Mouse (Mus musculus): ENCODE measurements around the gene Ttc24. TPM values are rescaled to one million over a fixed set of nuclear protein-coding genes. Genes with fewer than 3 reads are reported as not detected.

The Ttc24 gene
- polyA plus RNA-seq, 1 experiment from 2014 or later = not detected

GRCm38 (mm10) chr3:88100251-88100650 lies 22.1 kb upstream of the Ttc24 start:
- Histone ChIP-seq H3K9ac (no peak overlapping the region), H3K27me3 (no peaks in the 10 kb centered on the region), H3K27ac (replicated peaks) (no peak overlapping the region), H3K4me1 (replicated peaks) (no peaks in the 10 kb centered on the region), H3K36me3 (no peaks in the 10 kb centered on the region), H3K4me3 (no peak overlapping the region), H3K9me3 (no peaks in the 10 kb centered on the region), H3K4me2 (no peak overlapping the region)
- WGBS = 75% methylated on average over 3 of the region's 3 CpGs
- ATAC-seq (ENCODE audit: low FRiP score, low read depth) = no peak

GRCm38 (mm10) chr3:88097666-88098065 lies 19.6 kb upstream of the Ttc24 start:
- no peaks in the 10 kb centered on the region for H3K9me3 ChIP-seq
- no peak overlapping the region for H3K27ac ChIP-seq (replicated peaks)
- H3K27me3 ChIP-seq = no peaks in the 10 kb centered on the region
- ATAC-seq (ENCODE audit: low FRiP score, low read depth) = no peak
- no peak overlapping the region for H3K4me2 ChIP-seq
- WGBS = 84% methylated on average over 6 of the region's 6 CpGs
- no peak overlapping the region for H3K4me3 ChIP-seq
- no peaks in the 10 kb centered on the region for H3K4me1 ChIP-seq (replicated peaks)
- no peak overlapping the region for H3K9ac ChIP-seq
- no peaks in the 10 kb centered on the region for H3K36me3 ChIP-seq

GRCm38 (mm10) chr3:88094126-88094525 lies 16.0 kb upstream of the Ttc24 start:
- no peaks in the 10 kb centered on the region for H3K4me1 ChIP-seq (replicated peaks)
- no peaks in the 10 kb centered on the region for H3K36me3 ChIP-seq
- H3K27me3 ChIP-seq = no peaks in the 10 kb centered on the region
- H3K9ac ChIP-seq = no peak overlapping the region
- 70% methylated on average over 5 of the region's 5 CpGs for WGBS
- no peak for ATAC-seq (ENCODE audit: low FRiP score, low read depth)
- no peak overlapping the region for H3K4me2 ChIP-seq
- H3K9me3 ChIP-seq = no peaks in the 10 kb centered on the region
- no peak overlapping the region for H3K4me3 ChIP-seq
- 0 out of 2 replicates have a peak overlapping the region, but pooled peaks have one; percentile 20 for H3K27ac ChIP-seq (replicated peaks)

GRCm38 (mm10) chr3:88090616-88091015 lies 12.5 kb upstream of the Ttc24 start:
- no peak for ATAC-seq (ENCODE audit: low FRiP score, low read depth)

GRCm38 (mm10) chr3:88090106-88090505 lies 12.0 kb upstream of the Ttc24 start:
- WGBS = 91% methylated on average over 7 of the region's 7 CpGs
- H3K27ac ChIP-seq (replicated peaks) = no peak overlapping the region
- H3K4me3 ChIP-seq = no peak overlapping the region
- no peak for ATAC-seq (ENCODE audit: low FRiP score, low read depth)
- H3K9ac ChIP-seq = no peak overlapping the region
- H3K4me2 ChIP-seq = no peak overlapping the region
- no peaks in the 10 kb centered on the region for H3K4me1 ChIP-seq (replicated peaks)
- H3K36me3 ChIP-seq = no peaks in the 10 kb centered on the region
- no peaks in the 10 kb centered on the region for H3K27me3 ChIP-seq
- no peaks in the 10 kb centered on the region for H3K9me3 ChIP-seq

More at GRCm38 (mm10) chr3:88090616-88091015, 12.5 kb upstream of the Ttc24 start:
- Histone ChIP-seq H3K27ac (replicated peaks) (no peak overlapping the region), H3K36me3 (no peaks in the 10 kb centered on the region), H3K4me1 (replicated peaks) (no peaks in the 10 kb centered on the region), H3K9me3 (no peaks in the 10 kb centered on the region), H3K4me3 (no peak overlapping the region), H3K27me3 (no peaks in the 10 kb centered on the region), H3K4me2 (no peak overlapping the region), H3K9ac (no peak overlapping the region)
- WGBS = 96% methylated on average over 6 of the region's 6 CpGs

- Histone ChIP-seq H3K4me1 (replicated peaks) (0 out of 2 replicates have a peak, but pooled peaks cover 2% of the 10 kb centered on the region), H3K36me3 (no peaks in the 10 kb centered on the region), H3K9me3 (no peaks in the 10 kb centered on the region), H3K4me2 (no peak overlapping the region), H3K9ac (no peak overlapping the region), H3K27me3 (no peaks in the 10 kb centered on the region), H3K27ac (replicated peaks) (no peak overlapping the region), H3K4me3 (no peak overlapping the region)
- 86% methylated on average over 1 of the region's 1 CpGs for WGBS
- no peak for ATAC-seq (ENCODE audit: low FRiP score, low read depth)
Measured at GRCm38 (mm10) chr3:88087688-88088087, 9.6 kb upstream of the Ttc24 start.

- no peaks in the 10 kb centered on the region for H3K27me3 ChIP-seq
- H3K27ac ChIP-seq (replicated peaks) = no peak overlapping the region
- H3K36me3 ChIP-seq = no peaks in the 10 kb centered on the region
- WGBS = 92% methylated on average over 5 of the region's 9 CpGs
- H3K4me1 ChIP-seq (replicated peaks) = peaks cover 17% of the 10 kb centered on the region
- no peaks in the 10 kb centered on the region for H3K9me3 ChIP-seq
- ATAC-seq (ENCODE audit: low FRiP score, low read depth) = no peak
- no peak overlapping the region for H3K4me3 ChIP-seq
- no peak overlapping the region for H3K4me2 ChIP-seq
- no peak overlapping the region for H3K9ac ChIP-seq
Measured at GRCm38 (mm10) chr3:88085459-88085858, 7.4 kb upstream of the Ttc24 start.

- Histone ChIP-seq H3K4me2 (no peak overlapping the region), H3K9ac (no peak overlapping the region), H3K9me3 (no peaks in the 10 kb centered on the region), H3K4me1 (replicated peaks) (peaks cover 17% of the 10 kb centered on the region), H3K27me3 (no peaks in the 10 kb centered on the region), H3K36me3 (no peaks in the 10 kb centered on the region), H3K27ac (replicated peaks) (no peak overlapping the region), H3K4me3 (no peak overlapping the region)
- no peak for ATAC-seq (ENCODE audit: low FRiP score, low read depth)
- WGBS = 96% methylated on average over 2 of the region's 2 CpGs
Measured at GRCm38 (mm10) chr3:88084001-88084400, 5.9 kb upstream of the Ttc24 start.

- H3K9ac ChIP-seq = no peak overlapping the region
Measured at GRCm38 (mm10) chr3:88082663-88083062, 4.6 kb upstream of the Ttc24 start.

GRCm38 (mm10) chr3:88082224-88082618 lies 4.1 kb upstream of the Ttc24 start:
- 2% methylated on average over 13 of the region's 13 CpGs for WGBS
- H3K9me3 ChIP-seq = no peaks in the 10 kb centered on the region

More at GRCm38 (mm10) chr3:88082663-88083062, 4.6 kb upstream of the Ttc24 start:
- WGBS = 18% methylated on average over 4 of the region's 4 CpGs
- H3K27ac ChIP-seq (replicated peaks) = no peak overlapping the region
- H3K36me3 ChIP-seq = no peaks in the 10 kb centered on the region
- H3K27me3 ChIP-seq = no peaks in the 10 kb centered on the region
- H3K4me3 ChIP-seq = peak overlapping the region; percentile 42; the same call in 1 of the 2 replicates
- H3K4me2 ChIP-seq = peak overlapping the region; percentile 76
- no peaks in the 10 kb centered on the region for H3K9me3 ChIP-seq
- no peak for ATAC-seq (ENCODE audit: low FRiP score, low read depth)
- peaks cover 17% of the 10 kb centered on the region for H3K4me1 ChIP-seq (replicated peaks)

GRCm38 (mm10) chr3:88081345-88082223 lies 3.5 kb upstream of the Ttc24 start, which contains the start of gene Iqgap3:
Gene Iqgap3, plus strand, starts transcription at chr3:88081971.
- Histone ChIP-seq H3K9me3 (no peaks in the 10 kb centered on the region), H3K27ac (replicated peaks) (peak within 1 kb of the TSS; percentile 46), H3K4me1 (replicated peaks) (peaks cover 17% of the 10 kb centered on the region), H3K27me3 (no peaks in the 10 kb centered on the region), H3K4me3 (peak within 1 kb of the TSS; percentile 42), H3K4me2 (peak within 1 kb of the TSS; percentile 76), H3K9ac (peak within 1 kb of the TSS; percentile 30; the same call in 1 of the 2 replicates), H3K36me3 (no peaks in the 10 kb centered on the region)
- WGBS = 19% methylated on average over 33 of the region's 33 CpGs
- ATAC-seq (ENCODE audit: low FRiP score, low read depth) = peak; percentile 93

More at GRCm38 (mm10) chr3:88082224-88082618, 4.1 kb upstream of the Ttc24 start:
- no peak for ATAC-seq (ENCODE audit: low FRiP score, low read depth)
- Histone ChIP-seq H3K27me3 (no peaks in the 10 kb centered on the region), H3K4me1 (replicated peaks) (peaks cover 17% of the 10 kb centered on the region), H3K4me3 (peak overlapping the region; percentile 42), H3K9ac (peak overlapping the region; percentile 30; the same call in 1 of the 2 replicates), H3K4me2 (peak overlapping the region; percentile 76), H3K36me3 (no peaks in the 10 kb centered on the region), H3K27ac (replicated peaks) (no peak overlapping the region)

GRCm38 (mm10) chr3:88077441-88077840 lies 663 bp downstream of the Ttc24 start:
- no peaks in the 10 kb centered on the region for H3K9me3 ChIP-seq
- no peak overlapping the region for H3K4me2 ChIP-seq
- H3K36me3 ChIP-seq = no peaks in the 10 kb centered on the region
- no peak overlapping the region for H3K27ac ChIP-seq (replicated peaks)
- no peak for ATAC-seq (ENCODE audit: low FRiP score, low read depth)
- 43% methylated on average over 8 of the region's 8 CpGs for WGBS
- H3K9ac ChIP-seq = no peak overlapping the region
- no peak overlapping the region for H3K4me3 ChIP-seq
- peaks cover 12% of the 10 kb centered on the region for H3K4me1 ChIP-seq (replicated peaks)
- H3K27me3 ChIP-seq = no peaks in the 10 kb centered on the region
